Mouse (Mus musculus): ENCODE data around the gene Atmin.

DNA sequence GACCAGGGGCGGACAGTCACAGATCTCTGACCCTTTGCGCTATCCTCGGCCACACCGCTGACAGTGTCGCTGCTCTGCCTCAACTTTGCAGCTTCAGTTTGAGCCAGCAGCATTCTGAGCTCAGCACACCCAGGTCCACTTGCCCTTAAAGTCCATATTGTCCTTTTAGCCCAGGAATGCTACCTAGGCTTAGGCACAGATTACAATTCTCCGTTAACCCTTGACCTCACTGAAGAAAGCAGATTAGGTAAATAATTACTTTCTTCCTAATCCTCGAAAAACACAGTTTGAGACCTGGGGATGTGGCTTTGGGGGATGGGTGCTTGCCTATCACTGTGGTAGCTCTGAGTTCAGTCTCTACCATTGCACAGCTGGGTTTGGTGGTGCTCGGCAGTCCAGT lies 48.0 kb downstream of the Atmin start:
- TF ChIP-seq UBTF (IDR thresholded peaks at IDR 0.05; ENCODE audit: borderline replicate concordance, insufficient read depth, low read depth, low read length) (no peak), USF1 (IDR thresholded peaks at IDR 0.05; ENCODE audit: low read depth, low read length) (no peak), POLR2AphosphoS5 (IDR thresholded peaks at IDR 0.05; ENCODE audit: borderline replicate concordance, low read depth, low read length) (no peak), MEF2A (IDR thresholded peaks at IDR 0.05; ENCODE audit: extremely low read depth, insufficient replicate concordance, low read depth, low read length, poor library complexity, severe bottlenecking) (no peak), SIN3A (IDR thresholded peaks at IDR 0.05; ENCODE audit: low read length) (no peak), ZKSCAN1 (IDR thresholded peaks at IDR 0.05; ENCODE audit: low read depth, low read length) (no peak), POLR2A (IDR thresholded peaks at IDR 0.05; ENCODE audit: control insufficient read depth in 1 of 2, insufficient read depth in 1 of 2, low read depth in 1 of 2, low read length in 2 of 2, poor library complexity in 1 of 2) (no peak), JUND (IDR thresholded peaks at IDR 0.05; ENCODE audit: low read depth, low read length) (no peak), MAX (IDR thresholded peaks at IDR 0.05; ENCODE audit: low read length) (no peak), POLR2AphosphoS2 (IDR thresholded peaks at IDR 0.05; ENCODE audit: low read length) (no peak), ZNF384 (IDR thresholded peaks at IDR 0.05; ENCODE audit: low read depth, low read length) (no peak), CTCF (IDR thresholded peaks at IDR 0.05 in 2 of 3, conservative IDR thresholded peaks at IDR 0.05 in 1 of 3; ENCODE audit: control insufficient read depth in 1 of 3, insufficient read depth in 1 of 3, low read depth in 2 of 3, low read length in 3 of 3, poor library complexity in 1 of 3, severe bottlenecking in 1 of 3) (no peak), ZC3H11A (IDR thresholded peaks at IDR 0.05; ENCODE audit: low read depth, low read length) (no peak)

Data from MEL (cell line).